Comparison of ENCODE assay signal across 8 mouse cellular contexts in the genomic region with DNA sequence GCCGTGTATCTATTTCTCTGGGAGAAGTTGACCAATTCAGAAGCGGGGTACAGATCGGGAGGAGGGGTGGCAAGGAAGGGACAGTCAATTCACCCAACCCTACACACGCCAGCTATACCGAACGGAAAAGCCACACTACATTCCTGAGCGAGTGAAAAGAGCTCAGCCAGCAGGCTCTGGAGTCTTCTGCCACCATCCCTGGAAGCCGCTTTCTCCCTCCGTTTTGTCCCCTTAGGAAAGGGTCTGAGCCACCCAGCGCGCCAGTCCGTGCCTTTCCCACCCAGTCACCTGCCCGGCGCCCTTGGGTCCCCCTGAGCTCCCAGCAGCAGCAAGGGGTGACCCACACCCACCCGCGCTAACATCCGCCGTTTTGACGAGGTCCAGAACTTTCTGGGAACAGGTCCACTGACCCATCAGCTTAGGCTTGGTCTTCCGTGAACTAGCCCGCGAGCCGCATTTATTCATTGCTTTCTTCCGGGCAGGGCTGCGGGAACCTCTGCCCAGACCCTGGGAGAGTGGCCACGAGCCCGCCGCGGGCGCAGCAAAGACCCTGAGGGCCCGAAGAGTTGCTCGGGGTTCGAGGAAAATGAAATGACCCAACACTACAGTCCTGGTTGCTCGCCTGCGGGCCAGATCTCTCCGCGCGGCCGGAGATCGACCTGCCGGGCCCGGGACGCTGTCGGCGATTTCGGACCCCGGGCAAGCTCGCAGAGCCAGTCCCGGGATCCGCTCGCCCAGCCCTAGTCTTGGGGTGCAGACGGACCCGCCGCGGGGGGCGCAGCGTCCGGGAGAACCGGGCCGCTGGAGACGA. TPM values are rescaled to one million over a fixed set of nuclear protein-coding genes. Genes with fewer than 3 reads are reported as not detected.
A peak's percentile ranks its signal among the peaks of the same experiment; 100 is the strongest.
DNase-seq lines count a peak whose midpoint lies in the region; ATAC-seq and TF ChIP-seq lines count a peak whose summit lies in the region.

No protein-coding gene starts in this region.

- no peak for TF ChIP-seq CTCF in kidney, adult 2 months (conservative IDR thresholded peaks at IDR 0.05; ENCODE audit: insufficient read depth, insufficient read length, low read depth, low read length)
- TF ChIP-seq CTCF in embryonic fibroblast, embryonic 13.5 days (IDR thresholded peaks at IDR 0.05; ENCODE audit: borderline replicate concordance, insufficient read depth, low read length): no peak
- TF ChIP-seq CTCF in small intestine, adult 2 months (IDR thresholded peaks at IDR 0.05; ENCODE audit: extremely low read depth, insufficient read length, insufficient replicate concordance, low read depth, low read length): no peak

- DNase-seq in kidney, adult 2 months: no peak
- DNase-seq in kidney, adult 8-10 months: no peak
- no peak for DNase-seq in right cerebral cortex, adult 18-20 months
- no peak for DNase-seq in c-Kit-positive CD71-positive TER-119-positive erythroid progenitor cells, embryonic 14.5 days (ENCODE audit: low spot score)

- no peaks in the 10 kb centered on the region for H3K4me1 ChIP-seq in kidney, adult 2 months (ENCODE audit: control insufficient read depth, insufficient read depth, low read length)
- H3K4me1 ChIP-seq in brown adipose tissue, adult 24 weeks (ENCODE audit: control insufficient read depth, insufficient read depth, insufficient read length, low read length): peaks cover 4% of the 10 kb centered on the region; the same call in 1 of the 2 replicates
- no peaks in the 10 kb centered on the region for H3K4me1 ChIP-seq in embryonic fibroblast, embryonic 13.5 days (ENCODE audit: control insufficient read depth, insufficient read depth, low read length)
- peaks cover 9% of the 10 kb centered on the region for H3K4me1 ChIP-seq in limb, embryonic 12.5 days (replicated peaks)
- H3K4me1 ChIP-seq in small intestine, adult 2 months (ENCODE audit: control insufficient read depth, insufficient read depth, insufficient read length, low read length): peaks cover 11% of the 10 kb centered on the region

- no peaks in the 10 kb centered on the region for H3K9me3 ChIP-seq in limb, embryonic 12.5 days

- 3% methylated on average over 61 of the region's 61 CpGs for WGBS in kidney, adult 2 months
- WGBS in limb, embryonic 12.5 days: under 1% methylated on average over 61 of the region's 61 CpGs
- 2% methylated on average over 59 of the region's 61 CpGs for WGBS in small intestine, adult 2 months

- no peak overlapping the region for H3K9ac ChIP-seq in limb, embryonic 12.5 days (replicated peaks)

- ATAC-seq in limb, embryonic 12.5 days (ENCODE audit: insufficient number of reproducible peaks, insufficient read depth, low FRiP score, low TSS enrichment, low read depth): no peak

- no peak overlapping the region for H3K27ac ChIP-seq in kidney, adult 2 months (ENCODE audit: insufficient read depth, low read depth, low read length)
- no peak overlapping the region for H3K27ac ChIP-seq in brown adipose tissue, adult 24 weeks (replicated peaks; ENCODE audit: low read depth, low read length)
- H3K27ac ChIP-seq in embryonic fibroblast, embryonic 13.5 days (ENCODE audit: insufficient read depth, low read length): no peak overlapping the region
- H3K27ac ChIP-seq in limb, embryonic 12.5 days: no peak overlapping the region
- no peak overlapping the region for H3K27ac ChIP-seq in small intestine, adult 2 months (ENCODE audit: insufficient read depth, low read depth, low read length)

- peaks cover 14% of the 10 kb centered on the region for H3K27me3 ChIP-seq in kidney, adult 2 months (replicated peaks; ENCODE audit: control insufficient read depth, insufficient read depth, low read length)
- H3K27me3 ChIP-seq in limb, embryonic 12.5 days: peaks cover 99% of the 10 kb centered on the region
- H3K27me3 ChIP-seq in small intestine, adult 2 months (ENCODE audit: control insufficient read depth, insufficient read depth, low read length): peaks cover 70% of the 10 kb centered on the region

- no peak for TF ChIP-seq POLR2A in kidney, adult 2 months (IDR thresholded peaks at IDR 0.05; ENCODE audit: low read depth, low read length)
- no peak for TF ChIP-seq POLR2A in embryonic fibroblast, embryonic 13.5 days (IDR thresholded peaks at IDR 0.05; ENCODE audit: low read depth, low read length)
- TF ChIP-seq POLR2A in small intestine, adult 2 months (IDR thresholded peaks at IDR 0.05; ENCODE audit: low read depth, low read length): no peak

- H3K4me3 ChIP-seq in kidney, adult 2 months (ENCODE audit: insufficient read depth, low read depth, low read length): peak overlapping the region; percentile 17; the same call in 1 of the 2 replicates
- H3K4me3 ChIP-seq in brown adipose tissue, adult 24 weeks (ENCODE audit: insufficient read depth, low read depth, low read length): peak overlapping the region; percentile 36
- 0 out of 2 replicates have a peak overlapping the region, but pooled peaks have one; percentile 7 for H3K4me3 ChIP-seq in embryonic fibroblast, embryonic 13.5 days (ENCODE audit: insufficient read depth, low read length)
- peak overlapping the region; percentile 31 for H3K4me3 ChIP-seq in limb, embryonic 12.5 days (replicated peaks)
- H3K4me3 ChIP-seq in small intestine, adult 2 months (ENCODE audit: low read depth, low read length): peak overlapping the region; percentile 44

- H3K4me2 ChIP-seq in limb, embryonic 12.5 days: peak overlapping the region; percentile 44

- no peaks in the 10 kb centered on the region for H3K36me3 ChIP-seq in kidney, adult 2 months (ENCODE audit: control insufficient read depth, insufficient read depth, low read length)
- no peaks in the 10 kb centered on the region for H3K36me3 ChIP-seq in limb, embryonic 12.5 days
- H3K36me3 ChIP-seq in small intestine, adult 2 months (ENCODE audit: control insufficient read depth, insufficient read depth, low read length): no peaks in the 10 kb centered on the region

RNA-seq across cellular contexts. Expression of gene Rhbg, which starts 54.1 kb away (rescaled TPM):
- polyA plus RNA-seq in kidney, adult 2 months (2012; rRNA removed): 94.4 and 106 TPM in 2 replicates
- not detected in 2 replicates for polyA plus RNA-seq in brown adipose tissue, adult 24 weeks (2012; ENCODE audit: insufficient read depth, insufficient read length, missing spikeins)
- not detected in 2 replicates for polyA plus RNA-seq in embryonic fibroblast, embryonic 13.5 days (2011; ENCODE audit: insufficient read length, low read depth, missing spikeins)
- polyA plus RNA-seq in limb, embryonic 12.5 days (2016; fragmentation: Nextera tagmentation; extraction: Ambion mirVana): 1.3 TPM in 2 replicates
- polyA plus RNA-seq in small intestine, adult 2 months (2012; rRNA removed): 11.2 and 40.3 TPM in 2 replicates

RNA-seq across cellular contexts. Expression of gene Mef2d, which starts 58.2 kb away (rescaled TPM):
- polyA plus RNA-seq in kidney, adult 2 months (2012; rRNA removed): 41.8 and 42.7 TPM in 2 replicates
- 34.8 and 50.0 TPM in 2 replicates for polyA plus RNA-seq in brown adipose tissue, adult 24 weeks (2012; ENCODE audit: insufficient read depth, insufficient read length, missing spikeins)
- polyA plus RNA-seq in embryonic fibroblast, embryonic 13.5 days (2011; ENCODE audit: insufficient read length, low read depth, missing spikeins): 49.1 and 57.0 TPM in 2 replicates
- 12.1 and 14.3 TPM in 2 replicates for polyA plus RNA-seq in limb, embryonic 12.5 days (2016; fragmentation: Nextera tagmentation; extraction: Ambion mirVana)
- 61.9 and 89.7 TPM in 2 replicates for polyA plus RNA-seq in small intestine, adult 2 months (2012; rRNA removed)
